Mouse (Mus musculus) heart, adult 2 months (tissue): ENCODE measurements around the gene Mtch1. TPM values are rescaled to one million over a fixed set of nuclear protein-coding genes. Genes with fewer than 3 reads are reported as not detected.
A peak's percentile ranks its signal among the peaks of the same experiment; 100 is the strongest.

Experiments used
- DNase-seq, 2 experiments: peaks; one replicate each; pipeline ENCODE4 v3.0.0; 2021
- H3K27ac ChIP-seq: fragments of 200-600 bp; 2 replicates; pipeline ENCODE4 v1.8.1; 2022
- H3K27me3 ChIP-seq: fragments of 200-500 bp; 2 replicates; pipeline ENCODE4 v1.6.1; 2012; ENCODE audit warnings: mild to moderate bottlenecking, low read length, inconsistent platforms, mixed read lengths; ENCODE audit not compliant: control insufficient read depth, insufficient read depth
- H3K36me3 ChIP-seq: fragments of 200-500 bp; 2 replicates; pipeline ENCODE4 v1.6.1; 2012; ENCODE audit warnings: low read length, inconsistent platforms; ENCODE audit not compliant: control insufficient read depth, insufficient read depth
- H3K4me1 ChIP-seq: fragments of 200-500 bp; 2 replicates; pipeline ENCODE4 v1.6.1; 2011; ENCODE audit warnings: low read length; ENCODE audit not compliant: control insufficient read depth, insufficient read depth
- H3K4me3 ChIP-seq: fragments of 200-600 bp; 2 replicates; pipeline ENCODE4 v1.8.1; 2022
- H3K79me2 ChIP-seq: fragments of 200-500 bp; replicated peaks from 2 replicates; pipeline ENCODE4 v1.6.1; 2012; ENCODE audit warnings: mild to moderate bottlenecking, inconsistent platforms, low read length, moderate library complexity, mixed read lengths; ENCODE audit not compliant: control insufficient read depth, insufficient read depth
- H3K9ac ChIP-seq: fragments of 200-500 bp; 2 replicates; pipeline ENCODE4 v1.6.1; 2012; ENCODE audit warnings: low read depth, mild to moderate bottlenecking, control low read depth, inconsistent platforms, low read length, mixed read lengths
- CTCF ChIP-seq: fragments of 200-600 bp; IDR thresholded peaks from 2 replicates; pipeline ENCODE4 v1.8.1; 2022; ENCODE audit warnings: antibody characterized with exemption, mild to moderate bottlenecking, moderate library complexity
- EP300 ChIP-seq: fragments of 200-500 bp; IDR thresholded peaks from 2 replicates; pipeline ENCODE4 v1.6.1; 2011; ENCODE audit warnings: low read depth, low read length, control low read depth; ENCODE audit not compliant: insufficient read depth
- POLR2A ChIP-seq: fragments of 200-500 bp; IDR thresholded peaks from 2 replicates; pipeline ENCODE4 v1.6.1; 2011; ENCODE audit warnings: mild to moderate bottlenecking, low read depth, low read length, control low read depth; ENCODE audit not compliant: insufficient read depth
- WGBS: fragments of 180-500 bp; shearing (Covaris S2); methylation state at CpG from one replicate; pipeline ENCODE4 v1.1.7; 2018; 5-methylcytosine and 5-hydroxymethylcytosine counted together
- intact Hi-C: fragments of 180-260 bp; cut with DNase I; formaldehyde crosslinking; loops from one replicate; pipeline ENCODE4 v1.15.1; 2025
- polyA plus RNA-seq: library from polyadenylated mRNA; depleted of rRNA; stranded (reverse); fragments of >200 nt; gene quantifications from 2 replicates; pipeline ENCODE4 v1.2.3, GENCODE M21; 2012
- total RNA-seq, 2 experiments: library from RNA; stranded (reverse); gene quantifications; 2 replicates each; pipeline ENCODE4 v1.2.3; 2021

The Mtch1 gene
- total and polyA plus RNA-seq, 3 experiments: 186 to 234 (median 203) TPM

- H3K27me3 ChIP-seq: no peaks in the 10 kb centered on the region
- no peaks in the 10 kb centered on the region for H3K36me3 ChIP-seq
- intact Hi-C loops: no loop called here
- H3K27ac ChIP-seq: no peak overlapping the region
- DNase-seq: no peak
- peaks cover 14% of the 10 kb centered on the region for H3K4me1 ChIP-seq
- WGBS: 90% methylated on average over 6 of the region's 6 CpGs
- no peak overlapping the region for H3K9ac ChIP-seq
- H3K4me3 ChIP-seq: no peak overlapping the region
- no peaks in the 10 kb centered on the region for H3K79me2 ChIP-seq
- no peak for TF ChIP-seq POLR2A
- no peak for TF ChIP-seq CTCF
- TF ChIP-seq EP300: no peak
These were observed 46.3 kb downstream of the Mtch1 start for GRCm38 (mm10) chr17:29301421-29301820.

- Histone ChIP-seq H3K27ac (no peak overlapping the region), H3K9ac (no peak overlapping the region), H3K4me3 (no peak overlapping the region), H3K36me3 (no peaks in the 10 kb centered on the region), H3K27me3 (no peaks in the 10 kb centered on the region), H3K79me2 (no peaks in the 10 kb centered on the region), H3K4me1 (peaks cover 13% of the 10 kb centered on the region)
- TF ChIP-seq EP300: no peak
- no peak for TF ChIP-seq CTCF
- intact Hi-C loops: no loop called here
- no peak for DNase-seq
- WGBS: 72% methylated on average over 7 of the region's 7 CpGs
These were observed 46.8 kb downstream of the Mtch1 start for GRCm38 (mm10) chr17:29300926-29301325.

GRCm38 (mm10) chr17:29299282-29299681 is 48.5 kb downstream of the Mtch1 start:
- H3K9ac ChIP-seq: no peak overlapping the region
- H3K79me2 ChIP-seq: no peaks in the 10 kb centered on the region
- TF ChIP-seq CTCF (no peak), POLR2A (no peak), EP300 (no peak)
- H3K4me1 ChIP-seq: peaks cover 5% of the 10 kb centered on the region
- no peak overlapping the region for H3K4me3 ChIP-seq
- DNase-seq: no peak
- no peaks in the 10 kb centered on the region for H3K36me3 ChIP-seq
- H3K27me3 ChIP-seq: no peaks in the 10 kb centered on the region
- intact Hi-C loops: no loop called here
- no peak overlapping the region for H3K27ac ChIP-seq
- WGBS: 95% methylated on average over 4 of the region's 4 CpGs

GRCm38 (mm10) chr17:29297813-29298212 is 49.9 kb downstream of the Mtch1 start:
- DNase-seq: no peak
- Histone ChIP-seq H3K4me1 (no peaks in the 10 kb centered on the region; the same call in 1 of the 2 replicates), H3K27ac (no peak overlapping the region), H3K79me2 (no peaks in the 10 kb centered on the region), H3K27me3 (no peaks in the 10 kb centered on the region), H3K4me3 (no peak overlapping the region), H3K36me3 (no peaks in the 10 kb centered on the region), H3K9ac (no peak overlapping the region)
- intact Hi-C loops: no loop called here
- TF ChIP-seq EP300: no peak
- TF ChIP-seq CTCF: peak; percentile 15; the same call in 1 of the 2 replicates
- TF ChIP-seq POLR2A: no peak
- 87% methylated on average over 6 of the region's 6 CpGs for WGBS

- Histone ChIP-seq H3K4me3 (no peak overlapping the region), H3K36me3 (no peaks in the 10 kb centered on the region), H3K4me1 (no peaks in the 10 kb centered on the region; the same call in 1 of the 2 replicates), H3K27me3 (no peaks in the 10 kb centered on the region), H3K9ac (no peak overlapping the region), H3K79me2 (no peaks in the 10 kb centered on the region), H3K27ac (no peak overlapping the region)
- intact Hi-C loops: no loop called here
- TF ChIP-seq EP300: no peak
- no peak for TF ChIP-seq CTCF
- TF ChIP-seq POLR2A: no peak
- WGBS: 85% methylated on average over 10 of the region's 10 CpGs
- no peak for DNase-seq
These were observed 50.4 kb downstream of the Mtch1 start for GRCm38 (mm10) chr17:29297321-29297720.

- no peaks in the 10 kb centered on the region for H3K36me3 ChIP-seq
- intact Hi-C loops: no loop called here
- WGBS: 90% methylated on average over 5 of the region's 5 CpGs
These were observed 51.9 kb downstream of the Mtch1 start for GRCm38 (mm10) chr17:29295835-29296234.

More at GRCm38 (mm10) chr17:29295835-29296234, 51.9 kb downstream of the Mtch1 start:
- H3K4me1 ChIP-seq: no peaks in the 10 kb centered on the region
- no peak overlapping the region for H3K4me3 ChIP-seq
- no peak overlapping the region for H3K27ac ChIP-seq
- H3K27me3 ChIP-seq: no peaks in the 10 kb centered on the region
- no peak overlapping the region for H3K9ac ChIP-seq
- H3K79me2 ChIP-seq: no peaks in the 10 kb centered on the region
- TF ChIP-seq EP300 (no peak), POLR2A (no peak), CTCF (no peak)
- DNase-seq: no peak
